Mouse (Mus musculus) forebrain, embryonic 12.5 days (tissue): ENCODE measurements around the gene Fcgrt. TPM values are rescaled to one million over a fixed set of nuclear protein-coding genes. Genes with fewer than 3 reads are reported as not detected.
"Not testable (repeated sequence)": the region's sequence is repeated elsewhere in the genome, so short reads cannot be mapped to it uniquely, and the experiment has no call there.

Source experiments
- ATAC-seq: fragments of 200-750 bp; cut with Nextera tagmentation; 2 replicates; pipeline ENCODE4 v1.8.0; 2017; ENCODE audit warnings: moderate TSS enrichment; ENCODE audit not compliant: low FRiP score
- H3K27ac ChIP-seq: fragments of 300-500 bp; sonication (generic); 2 replicates; pipeline ENCODE4 v1.5.1; 2016; ENCODE audit warnings: mild to moderate bottlenecking
- H3K27me3 ChIP-seq: fragments of 300-500 bp; sonication (generic); 2 replicates; pipeline ENCODE4 v1.6.1; 2016; ENCODE audit warnings: mild to moderate bottlenecking
- H3K36me3 ChIP-seq: fragments of 300-500 bp; sonication (generic); replicated peaks from 2 replicates; pipeline ENCODE4 v1.6.1; 2016; ENCODE audit warnings: mild to moderate bottlenecking
- H3K4me1 ChIP-seq: fragments of 300-500 bp; sonication (generic); 2 replicates; pipeline ENCODE4 v1.6.1; 2016
- H3K4me2 ChIP-seq: fragments of 300-500 bp; sonication (generic); 2 replicates; pipeline ENCODE4 v1.6.1; 2016; ENCODE audit warnings: mild to moderate bottlenecking, moderate library complexity
- H3K4me3 ChIP-seq: fragments of 300-500 bp; sonication (generic); replicated peaks from 2 replicates; pipeline ENCODE4 v1.5.1; 2016; ENCODE audit warnings: mild to moderate bottlenecking
- H3K9ac ChIP-seq: fragments of 300-500 bp; sonication (generic); 2 replicates; pipeline ENCODE4 v1.6.1; 2016; ENCODE audit warnings: mild to moderate bottlenecking
- H3K9me3 ChIP-seq: fragments of 300-500 bp; sonication (generic); 2 replicates; pipeline ENCODE4 v1.6.1; 2016
- WGBS: fragments of 180-500 bp; shearing (Covaris S2); methylation state at CpG from one replicate; pipeline ENCODE4 v1.1.7; 2016; 5-methylcytosine and 5-hydroxymethylcytosine counted together
- polyA plus RNA-seq: library from polyadenylated mRNA; unstranded; fragments of >200 nt; fragmentation: Nextera tagmentation; extraction: Ambion mirVana; gene quantifications from 2 replicates; pipeline ENCODE4 v1.2.1, GENCODE M21; 2016

Fcgrt gene
- polyA plus RNA-seq, 1 experiment from 2014 or later = 9.6 TPM

GRCm38 (mm10) chr7:45128624-45129246 is 25.1 kb upstream of the Fcgrt start, which contains the start of gene Rpl13a:
Rpl13a (minus strand) TSS chr7:45128761.
- H3K27ac ChIP-seq = peak within 1 kb of the TSS; percentile 95
- peak; percentile 94 for ATAC-seq
- no peaks in the 10 kb centered on the region; the same call in 1 of the 2 replicates for H3K27me3 ChIP-seq
- WGBS = under 1% methylated on average over 48 of the region's 48 CpGs
- H3K36me3 ChIP-seq = peaks cover 29% of the 10 kb centered on the region
- H3K9me3 ChIP-seq = no peaks in the 10 kb centered on the region
- H3K4me3 ChIP-seq = peak within 1 kb of the TSS; percentile 83
- H3K4me1 ChIP-seq = peaks cover 39% of the 10 kb centered on the region
- peak within 1 kb of the TSS; percentile 87 for H3K4me2 ChIP-seq
- peak within 1 kb of the TSS; percentile 99 for H3K9ac ChIP-seq

GRCm38 (mm10) chr7:45127700-45128224 is 24.1 kb upstream of the Fcgrt start:
- Histone ChIP-seq H3K4me1 (peaks cover 46% of the 10 kb centered on the region), H3K4me2 (peak overlapping the region; percentile 87), H3K36me3 (peaks cover 35% of the 10 kb centered on the region), H3K27me3 (no peaks in the 10 kb centered on the region; the same call in 1 of the 2 replicates), H3K9ac (peak overlapping the region; percentile 99), H3K9me3 (no peaks in the 10 kb centered on the region), H3K4me3 (peak overlapping the region; percentile 83), H3K27ac (peak overlapping the region; percentile 91)
- no peak for ATAC-seq
- WGBS = under 1% methylated on average over 6 of the region's 6 CpGs

- Histone ChIP-seq H3K4me2 (peak overlapping the region; percentile 87), H3K4me3 (peak overlapping the region; percentile 83), H3K27ac (peak overlapping the region; percentile 91), H3K36me3 (peaks cover 42% of the 10 kb centered on the region), H3K9me3 (no peaks in the 10 kb centered on the region), H3K4me1 (peaks cover 51% of the 10 kb centered on the region), H3K27me3 (no peaks in the 10 kb centered on the region; the same call in 1 of the 2 replicates), H3K9ac (peak overlapping the region; percentile 99)
- no peak for ATAC-seq
- WGBS = 47% methylated on average over 21 of the region's 21 CpGs
Observed at GRCm38 (mm10) chr7:45126844-45127699, 23.4 kb upstream of the Fcgrt start.

DNA sequence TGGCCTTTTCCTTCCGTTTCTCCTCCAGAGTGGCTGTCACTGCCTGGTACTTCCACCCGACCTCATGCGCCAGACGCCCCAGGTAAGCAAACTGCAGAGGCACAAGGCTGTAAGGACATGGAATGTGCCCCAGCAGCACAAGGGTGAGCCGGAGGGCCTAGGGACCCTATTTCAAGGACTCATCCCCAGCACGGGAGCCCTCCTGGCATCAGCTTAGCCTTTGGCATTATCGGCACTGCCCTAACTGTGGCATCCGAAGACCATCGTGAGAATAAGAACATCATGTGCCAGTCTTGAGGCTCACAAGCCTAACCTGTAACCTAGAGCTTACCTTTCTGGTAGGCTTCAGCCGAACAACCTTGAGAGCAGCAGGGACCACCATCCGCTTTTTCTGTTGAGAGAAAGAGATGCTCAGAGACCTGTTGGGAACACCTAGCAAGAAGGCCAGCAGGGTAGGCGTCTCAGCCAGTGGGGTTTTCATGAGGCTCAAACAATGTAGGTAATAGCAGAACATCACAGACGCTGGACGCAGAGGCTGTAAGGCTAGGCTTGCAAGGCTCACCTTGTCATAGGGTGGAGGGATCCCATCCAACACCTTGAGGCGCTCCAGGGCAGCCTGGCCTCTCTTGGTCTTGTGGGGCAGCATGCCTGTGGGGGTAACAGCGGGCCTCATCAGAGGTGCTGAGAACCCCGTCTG is 22.6 kb upstream of the Fcgrt start:
- H3K9me3 ChIP-seq = no peaks in the 10 kb centered on the region
- peak overlapping the region; percentile 91 for H3K27ac ChIP-seq
- ATAC-seq = no peak
- peak overlapping the region; percentile 99 for H3K9ac ChIP-seq
- H3K4me3 ChIP-seq = peak overlapping the region; percentile 83
- no peaks in the 10 kb centered on the region for H3K27me3 ChIP-seq
- WGBS = 79% methylated on average over 17 of the region's 17 CpGs
- H3K4me1 ChIP-seq = peaks cover 55% of the 10 kb centered on the region
- peak overlapping the region; percentile 87 for H3K4me2 ChIP-seq
- H3K36me3 ChIP-seq = peaks cover 50% of the 10 kb centered on the region

DNA sequence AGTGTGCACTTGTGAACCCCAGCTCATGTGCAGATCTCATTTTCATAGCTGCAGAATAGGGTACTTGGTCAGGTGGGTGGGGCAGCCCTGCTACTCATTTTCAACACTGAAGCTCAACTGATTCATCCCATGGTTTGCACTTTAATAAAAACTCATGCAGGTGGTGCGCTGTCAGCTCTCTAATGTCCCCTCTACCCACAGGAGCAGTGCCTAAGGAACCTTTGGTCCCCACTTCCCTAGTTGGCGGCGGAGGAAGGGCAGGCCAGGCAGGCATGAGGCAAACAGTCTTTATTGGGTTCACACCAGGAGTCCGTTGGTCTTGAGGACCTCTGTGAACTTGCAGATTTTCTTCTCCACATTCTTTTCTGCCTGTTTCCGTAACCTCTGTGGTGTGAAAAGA is 22.0 kb upstream of the Fcgrt start:
- Histone ChIP-seq H3K4me1 (peaks cover 55% of the 10 kb centered on the region), H3K36me3 (peaks cover 56% of the 10 kb centered on the region), H3K27ac (peak overlapping the region; percentile 86), H3K9ac (peak overlapping the region; percentile 17; the same call in 1 of the 2 replicates), H3K4me2 (0 out of 2 replicates have a peak overlapping the region, but pooled peaks have one; percentile 87)
- WGBS = 67% methylated on average over 5 of the region's 5 CpGs
- ATAC-seq, H3K9me3 ChIP-seq, H3K4me3 ChIP-seq, H3K27me3 ChIP-seq: not testable (repeated sequence)

DNA sequence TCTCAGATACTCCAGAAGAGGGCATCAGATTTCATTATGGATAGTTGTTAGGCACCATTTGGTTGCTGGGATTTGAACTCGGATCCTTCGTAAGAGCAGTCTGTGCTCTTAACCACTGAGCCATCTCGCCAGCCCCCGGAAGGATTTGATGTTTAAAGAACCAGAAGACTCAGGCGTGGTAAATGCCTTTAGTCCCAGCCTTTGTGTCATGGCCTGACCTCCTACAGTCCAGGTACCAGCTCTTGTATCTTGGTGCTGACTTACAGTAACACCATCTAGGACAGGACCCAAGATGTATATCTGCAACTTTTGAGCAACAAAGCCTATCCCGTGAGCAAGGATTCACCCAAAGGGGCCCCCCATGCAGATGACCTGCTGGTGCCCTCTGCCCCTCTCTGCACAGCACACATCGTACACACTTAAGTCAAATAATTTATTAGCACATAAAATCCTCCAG is 21.5 kb upstream of the Fcgrt start:
- H3K36me3 ChIP-seq = peaks cover 61% of the 10 kb centered on the region
- peak overlapping the region; percentile 86 for H3K27ac ChIP-seq
- H3K27me3 ChIP-seq = no peaks in the 10 kb centered on the region
- H3K4me2 ChIP-seq = peak overlapping the region; percentile 94
- ATAC-seq = no peak
- peak overlapping the region; percentile 95 for H3K4me3 ChIP-seq
- 18% methylated on average over 7 of the region's 7 CpGs for WGBS
- no peaks in the 10 kb centered on the region for H3K9me3 ChIP-seq
- peak overlapping the region; percentile 40 for H3K9ac ChIP-seq
- peaks cover 55% of the 10 kb centered on the region for H3K4me1 ChIP-seq

GRCm38 (mm10) chr7:45124224-45125143 is 20.8 kb upstream of the Fcgrt start, which contains the start of gene Rps11:
Rps11 (minus strand) TSS chr7:45124439.
- WGBS = under 1% methylated on average over 59 of the region's 59 CpGs
- H3K9me3 ChIP-seq = no peaks in the 10 kb centered on the region
- H3K27me3 ChIP-seq = no peaks in the 10 kb centered on the region
- H3K9ac ChIP-seq = peak within 1 kb of the TSS; percentile 97
- peak within 1 kb of the TSS; percentile 94 for H3K4me2 ChIP-seq
- peaks cover 50% of the 10 kb centered on the region for H3K4me1 ChIP-seq
- ATAC-seq = peak; percentile 86
- H3K36me3 ChIP-seq = peaks cover 68% of the 10 kb centered on the region
- H3K27ac ChIP-seq = peak within 1 kb of the TSS; percentile 86
- peak within 1 kb of the TSS; percentile 95 for H3K4me3 ChIP-seq

- H3K9me3 ChIP-seq = no peaks in the 10 kb centered on the region
- peak overlapping the region; percentile 97 for H3K9ac ChIP-seq
- 0 out of 2 replicates have a peak overlapping the region, but pooled peaks have one; percentile 86 for H3K27ac ChIP-seq
- H3K4me3 ChIP-seq = peak overlapping the region; percentile 95
- 28% methylated on average over 12 of the region's 12 CpGs for WGBS
- ATAC-seq = no peak
- no peaks in the 10 kb centered on the region for H3K27me3 ChIP-seq
- H3K4me2 ChIP-seq = peak overlapping the region; percentile 94
- H3K36me3 ChIP-seq = peaks cover 78% of the 10 kb centered on the region
- H3K4me1 ChIP-seq = peaks cover 47% of the 10 kb centered on the region
Observed at GRCm38 (mm10) chr7:45123186-45123570, 19.5 kb upstream of the Fcgrt start.

- peak overlapping the region; percentile 94 for H3K4me2 ChIP-seq
- peak overlapping the region; percentile 97 for H3K9ac ChIP-seq
- peak overlapping the region; percentile 95 for H3K4me3 ChIP-seq
- H3K36me3 ChIP-seq = peaks cover 83% of the 10 kb centered on the region
- no peaks in the 10 kb centered on the region for H3K27me3 ChIP-seq
- no peak for ATAC-seq
- H3K9me3 ChIP-seq = no peaks in the 10 kb centered on the region
- 85% methylated on average over 15 of the region's 15 CpGs for WGBS
- 0 out of 2 replicates have a peak overlapping the region, but pooled peaks have one; percentile 32 for H3K27ac ChIP-seq
- peaks cover 46% of the 10 kb centered on the region for H3K4me1 ChIP-seq
Observed at GRCm38 (mm10) chr7:45122561-45123185, 19.0 kb upstream of the Fcgrt start.

DNA sequence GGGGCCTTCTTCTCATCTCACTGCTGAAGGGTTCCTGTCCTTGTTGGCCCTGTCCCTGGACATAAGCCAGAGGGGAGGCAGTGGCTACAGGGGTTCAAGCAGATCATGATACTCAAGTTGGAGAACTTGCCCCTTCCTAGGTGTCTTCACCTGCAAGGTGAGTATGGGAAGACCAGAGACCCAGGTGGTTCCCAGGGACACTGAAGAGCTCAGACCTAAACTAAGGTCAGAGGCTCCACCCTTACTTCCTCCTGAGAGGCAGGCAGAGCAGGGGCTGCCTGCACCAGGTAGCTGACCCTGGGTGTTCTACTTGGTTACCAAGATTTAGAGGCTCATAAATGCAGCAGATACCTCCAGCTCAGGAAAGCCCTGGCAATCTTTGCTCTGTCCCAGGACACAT is 18.3 kb upstream of the Fcgrt start:
- Histone ChIP-seq H3K9me3 (no peaks in the 10 kb centered on the region), H3K4me2 (no peak overlapping the region), H3K27me3 (no peaks in the 10 kb centered on the region), H3K27ac (0 out of 2 replicates have a peak overlapping the region, but pooled peaks have one; percentile 6), H3K36me3 (peaks cover 78% of the 10 kb centered on the region), H3K4me1 (peaks cover 39% of the 10 kb centered on the region), H3K9ac (0 out of 2 replicates have a peak overlapping the region, but pooled peaks have one; percentile 1), H3K4me3 (no peak overlapping the region)
- ATAC-seq = no peak
